Mouse (Mus musculus) C2C12 (cell line): Measurements from ENCODE around the gene Nanos2. TPM values are rescaled to one million over a fixed set of nuclear protein-coding genes. Genes with fewer than 3 reads are reported as not detected.

Experiments used
- H3K27me3 ChIP-seq: one replicate; pipeline ENCODE4 v1.6.1; 2011; ENCODE audit not compliant: control insufficient read depth, insufficient read depth, insufficient read length
- H3K36me3 ChIP-seq: one replicate; pipeline ENCODE4 v1.6.1; 2011; ENCODE audit not compliant: control insufficient read depth, insufficient read depth
- H3K4me3 ChIP-seq: one replicate; pipeline ENCODE4 v1.5.1; 2011; ENCODE audit warnings: mild to moderate bottlenecking, control low read depth; ENCODE audit not compliant: poor library complexity, insufficient read depth, severe bottlenecking
- H3K79me2 ChIP-seq: one replicate; pipeline ENCODE4 v1.6.1; 2011; ENCODE audit not compliant: control insufficient read depth, insufficient read depth
- H3K79me3 ChIP-seq: one replicate; pipeline ENCODE4 v1.6.1; 2011; ENCODE audit warnings: low read depth, control low read depth
- H3ac ChIP-seq: one replicate; pipeline ENCODE3; 2011; ENCODE audit warnings: low read depth; ENCODE audit not compliant: control insufficient read depth, insufficient read length
- CEBPB ChIP-seq: IDR thresholded peaks from one replicate; pipeline ENCODE4 v1.6.1; 2011; ENCODE audit warnings: low read depth, mild to moderate bottlenecking, control low read depth, moderate library complexity
- CTCF ChIP-seq: IDR thresholded peaks from one replicate; pipeline ENCODE4 v1.5.1; 2011; ENCODE audit not compliant: control insufficient read depth, insufficient read depth, insufficient read length
- FOSL1 ChIP-seq: IDR thresholded peaks from one replicate; pipeline ENCODE4 v1.8.0; 2011; ENCODE audit warnings: mild to moderate bottlenecking, low read length; ENCODE audit not compliant: poor library complexity, insufficient read depth, severe bottlenecking
- MAX ChIP-seq: IDR thresholded peaks from one replicate; pipeline ENCODE4 v1.6.1; 2011; ENCODE audit warnings: mild to moderate bottlenecking, control low read depth
- MYOD1 ChIP-seq: IDR thresholded peaks from one replicate; pipeline ENCODE4 v1.6.1; 2011; ENCODE audit warnings: low read depth; ENCODE audit not compliant: control insufficient read depth, insufficient read length
- MYOG ChIP-seq: IDR thresholded peaks from one replicate; pipeline ENCODE4 v1.6.1; 2011; ENCODE audit not compliant: control insufficient read depth, insufficient read length; ENCODE audit errors: extremely low read depth
- USF1 ChIP-seq: IDR thresholded peaks from one replicate; pipeline ENCODE4 v1.6.1; 2011; ENCODE audit warnings: low read depth, mild to moderate bottlenecking, control low read depth, moderate library complexity
- polyA plus RNA-seq: library from polyadenylated mRNA; unstranded; fragments of >200 nt; fragmentation: generic; extraction: Trizol; gene quantifications from one replicate; pipeline ENCODE4 v1.2.1, GENCODE M21; 2012; ENCODE audit warnings: missing spikeins

Gene Nanos2
- polyA plus RNA-seq, 1 experiment, result not detected

- Histone ChIP-seq H3K36me3 (no peaks in the 10 kb centered on the region), H3K79me2 (no peaks in the 10 kb centered on the region), H3ac (no peak overlapping the region), H3K79me3 (no peaks in the 10 kb centered on the region), H3K4me3 (no peak overlapping the region), H3K27me3 (no peaks in the 10 kb centered on the region)
- TF ChIP-seq USF1 (no peak), FOSL1 (no peak), CTCF (no peak), CEBPB (no peak), MAX (no peak), MYOD1 (no peak), MYOG (no peak)
Measured at GRCm38 (mm10) chr7:19014452-19014851, 27.3 kb downstream of the Nanos2 start.

GRCm38 (mm10) chr7:19016042-19016441, 28.8 kb downstream of the Nanos2 start:
- no peak overlapping the region for H3K4me3 ChIP-seq
- H3K79me3 ChIP-seq, result no peaks in the 10 kb centered on the region
- no peak overlapping the region for H3ac ChIP-seq
- no peaks in the 10 kb centered on the region for H3K36me3 ChIP-seq
- no peaks in the 10 kb centered on the region for H3K79me2 ChIP-seq
- TF ChIP-seq USF1, result no peak
- no peak for TF ChIP-seq MYOD1
- no peak for TF ChIP-seq CTCF
- no peak for TF ChIP-seq MYOG
- TF ChIP-seq CEBPB, result no peak
- no peak for TF ChIP-seq MAX
- no peak for TF ChIP-seq FOSL1
- H3K27me3 ChIP-seq, result no peaks in the 10 kb centered on the region

- no peaks in the 10 kb centered on the region for H3K36me3 ChIP-seq
- TF ChIP-seq MYOD1 (no peak), CEBPB (no peak), CTCF (no peak), USF1 (no peak), MYOG (no peak), MAX (no peak), FOSL1 (no peak)
- H3K79me3 ChIP-seq, result no peaks in the 10 kb centered on the region
- no peaks in the 10 kb centered on the region for H3K79me2 ChIP-seq
- H3K27me3 ChIP-seq, result peaks cover 9% of the 10 kb centered on the region
- no peak overlapping the region for H3ac ChIP-seq
- no peak overlapping the region for H3K4me3 ChIP-seq
Measured at GRCm38 (mm10) chr7:19017909-19018308, 30.7 kb downstream of the Nanos2 start.

- H3K36me3 ChIP-seq, result no peaks in the 10 kb centered on the region
- peaks cover 12% of the 10 kb centered on the region for H3K27me3 ChIP-seq
- peaks cover 17% of the 10 kb centered on the region for H3K79me2 ChIP-seq
- H3K4me3 ChIP-seq, result no peak overlapping the region
- no peak for TF ChIP-seq USF1
- no peak for TF ChIP-seq FOSL1
- no peak for TF ChIP-seq CTCF
- TF ChIP-seq CEBPB, result no peak
- no peak for TF ChIP-seq MYOD1
- TF ChIP-seq MYOG, result no peak
- no peak for TF ChIP-seq MAX
- H3ac ChIP-seq, result no peak overlapping the region
- peaks cover 13% of the 10 kb centered on the region for H3K79me3 ChIP-seq
Measured at GRCm38 (mm10) chr7:19021048-19021447, 33.8 kb downstream of the Nanos2 start.

- Histone ChIP-seq H3K36me3 (no peaks in the 10 kb centered on the region), H3K4me3 (no peak overlapping the region)
Measured at GRCm38 (mm10) chr7:19022189-19022958, 35.2 kb downstream of the Nanos2 start.

More at GRCm38 (mm10) chr7:19022189-19022958, 35.2 kb downstream of the Nanos2 start:
- peaks cover 17% of the 10 kb centered on the region for H3K79me3 ChIP-seq
- peaks cover 12% of the 10 kb centered on the region for H3K27me3 ChIP-seq
- TF ChIP-seq CTCF, result no peak
- no peak for TF ChIP-seq MAX
- TF ChIP-seq MYOD1, result no peak
- TF ChIP-seq MYOG, result no peak
- TF ChIP-seq FOSL1, result no peak
- no peak for TF ChIP-seq USF1
- no peak for TF ChIP-seq CEBPB
- H3K79me2 ChIP-seq, result peaks cover 30% of the 10 kb centered on the region
- H3ac ChIP-seq, result no peak overlapping the region
